Mouse (Mus musculus) myocyte (in vitro differentiated cells): ENCODE data around the gene D1Pas1.

Experiments used
- CEBPB ChIP-seq: IDR thresholded peaks from 2 replicates; pipeline ENCODE4 v1.6.1; 2011; ENCODE audit warnings: mild to moderate bottlenecking, moderate library complexity; ENCODE audit not compliant: poor library complexity, insufficient read depth, severe bottlenecking
- E2F4 ChIP-seq: IDR thresholded peaks from one replicate; pipeline ENCODE4 v1.6.1; 2011; ENCODE audit warnings: mild to moderate bottlenecking, control low read depth, moderate library complexity; ENCODE audit not compliant: insufficient read depth
- MAX ChIP-seq: IDR thresholded peaks from one replicate; pipeline ENCODE4 v1.6.1; 2011; ENCODE audit warnings: low read depth, mild to moderate bottlenecking, control low read depth
- MYOD1 ChIP-seq, 3 experiments: IDR thresholded peaks; one replicate each; pipeline ENCODE4 v1.6.1; 2011; ENCODE audit warnings: control low read depth in 2 of 3, low read depth in 2 of 3, mild to moderate bottlenecking in 2 of 3, moderate library complexity in 1 of 3; ENCODE audit not compliant: insufficient read length in 2 of 3, control insufficient read depth in 1 of 3
- MYOG ChIP-seq, 3 experiments: IDR thresholded peaks; one replicate each; pipeline ENCODE4 v1.6.1; 2011; ENCODE audit warnings: control low read depth in 2 of 3, low read depth in 2 of 3, mild to moderate bottlenecking in 2 of 3; ENCODE audit not compliant: insufficient read length in 2 of 3, control insufficient read depth in 1 of 3, insufficient read depth in 1 of 3
- POLR2A ChIP-seq: IDR thresholded peaks from one replicate; pipeline ENCODE4 v1.6.1; 2011; ENCODE audit warnings: low read depth, mild to moderate bottlenecking, control low read depth, moderate library complexity; ENCODE audit not compliant: insufficient read length
- POLR2AphosphoS2 ChIP-seq: IDR thresholded peaks from one replicate; pipeline ENCODE4 v1.6.1; 2011; ENCODE audit warnings: low read depth, control low read depth; ENCODE audit not compliant: insufficient read length
- REST ChIP-seq: IDR thresholded peaks from one replicate; pipeline ENCODE4 v1.6.1; 2011; ENCODE audit warnings: mild to moderate bottlenecking, control low read depth, moderate library complexity; ENCODE audit not compliant: insufficient read depth, insufficient read length
- SRF ChIP-seq: IDR thresholded peaks from one replicate; pipeline ENCODE4 v1.6.1; 2011; ENCODE audit warnings: low read depth; ENCODE audit not compliant: control insufficient read depth, insufficient read length
- TCF12 ChIP-seq: IDR thresholded peaks from one replicate; pipeline ENCODE4 v1.6.1; 2011; ENCODE audit warnings: mild to moderate bottlenecking, control low read depth; ENCODE audit not compliant: poor library complexity, insufficient read depth, severe bottlenecking
- TCF3 ChIP-seq: IDR thresholded peaks from one replicate; pipeline ENCODE4 v1.6.1; 2011; ENCODE audit warnings: low read depth, control low read depth; ENCODE audit not compliant: insufficient read length
- USF1 ChIP-seq: IDR thresholded peaks from one replicate; pipeline ENCODE4 v1.6.1; 2011; ENCODE audit warnings: low read depth, mild to moderate bottlenecking, control low read depth, moderate library complexity

DNA sequence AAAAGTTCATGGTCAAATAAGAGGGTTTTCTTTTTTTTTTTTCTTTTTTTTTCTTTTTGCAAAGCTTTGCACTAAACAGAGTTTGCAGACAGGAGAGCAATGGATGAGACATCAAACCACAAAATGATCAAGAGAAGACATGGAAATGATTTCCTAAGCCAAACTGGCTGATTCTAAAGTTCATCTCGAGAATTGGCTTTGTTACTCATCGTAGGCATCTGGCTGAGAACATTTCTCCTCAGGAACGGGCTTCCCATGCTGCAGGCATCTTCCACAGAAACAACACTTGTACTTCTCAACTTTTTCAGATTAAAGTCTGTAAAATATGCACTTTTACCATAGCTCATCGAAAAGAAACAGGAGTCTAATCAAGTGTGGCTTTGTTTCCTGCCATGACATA, 21.6 kb downstream of the D1Pas1 start:
- TF ChIP-seq POLR2A (no peak), MAX (no peak), USF1 (no peak), TCF12 (no peak), MYOG (IDR thresholded peaks at IDR 0.05; ENCODE audit: control insufficient read depth in 1 of 3, insufficient read depth in 1 of 3, insufficient read length in 2 of 3, low read depth in 2 of 3) (no peak), POLR2AphosphoS2 (no peak), TCF3 (no peak), REST (no peak), E2F4 (no peak), CEBPB (no peak), MYOD1 (IDR thresholded peaks at IDR 0.05; ENCODE audit: control insufficient read depth in 1 of 3, insufficient read length in 2 of 3, low read depth in 2 of 3) (no peak), SRF (no peak)
